Comparison of ENCODE assay signal across 10 mouse cellular contexts in genomic region chr12:105002340-105003132, GRCm38 (mm10). TPM values are rescaled to one million over a fixed set of nuclear protein-coding genes. Genes with fewer than 3 reads are reported as not detected.
DNase-seq lines count a peak whose midpoint lies in the region; ATAC-seq and TF ChIP-seq lines count a peak whose summit lies in the region.
"Had no signal": no experiment of that assay in that cellular context is flagged by ENCODE, and none has a peak within 500 bp of the region (broad histone marks: within the 10 kb centered on the region; RNA-seq: fewer than 3 reads in every experiment).

No protein-coding gene starts in this region.

- H3K4me2 ChIP-seq in hindbrain, embryonic 11.5 days (replicated peaks; ENCODE audit: low read depth, low read length) = no peak overlapping the region
- H3K4me2 ChIP-seq in hindbrain, embryonic 14.5 days (replicated peaks) = no peak overlapping the region
- no peak overlapping the region for H3K4me2 ChIP-seq in hindbrain, postnatal 0 days (ENCODE audit: low read depth, low read length)

- no peak overlapping the region for H3K27ac ChIP-seq in hindbrain, embryonic 11.5 days (ENCODE audit: low read depth, low read length)
- no peak overlapping the region for H3K27ac ChIP-seq in hindbrain, embryonic 14.5 days
- H3K27ac ChIP-seq in hindbrain, postnatal 0 days = no peak overlapping the region

- H3K9me3 ChIP-seq in hindbrain, embryonic 11.5 days (ENCODE audit: control insufficient read depth, low read length) = no peaks in the 10 kb centered on the region
- no peaks in the 10 kb centered on the region for H3K9me3 ChIP-seq in hindbrain, embryonic 14.5 days (ENCODE audit: control insufficient read depth, low read length)
- H3K9me3 ChIP-seq in hindbrain, postnatal 0 days (ENCODE audit: low read length) = no peaks in the 10 kb centered on the region

- peak; percentile 64; the same call in 1 of the 2 replicates for ATAC-seq in hindbrain, embryonic 11.5 days (ENCODE audit: low FRiP score)
- ATAC-seq in hindbrain, embryonic 14.5 days (ENCODE audit: low FRiP score) = no peak; the same call in 1 of the 2 replicates
- ATAC-seq in hindbrain, postnatal 0 days = no peak
- no peak for ATAC-seq in CD4-positive, CD25-positive, alpha-beta regulatory T cell, adult 4 months

- 0 out of 2 replicates have a peak, but pooled peaks cover 3% of the 10 kb centered on the region for H3K27me3 ChIP-seq in hindbrain, embryonic 11.5 days (ENCODE audit: control insufficient read depth, insufficient read depth, low read length)
- peaks cover 5% of the 10 kb centered on the region for H3K27me3 ChIP-seq in hindbrain, embryonic 14.5 days (ENCODE audit: control insufficient read depth, insufficient read depth, low read length)
- 0 out of 2 replicates have a peak, but pooled peaks cover 4% of the 10 kb centered on the region for H3K27me3 ChIP-seq in hindbrain, postnatal 0 days (ENCODE audit: insufficient read depth, low read length)

- H3K4me3 ChIP-seq in hindbrain, embryonic 11.5 days (ENCODE audit: low read depth, low read length) = no peak overlapping the region
- H3K4me3 ChIP-seq in hindbrain, embryonic 14.5 days (replicated peaks; ENCODE audit: low read length) = no peak overlapping the region
- no peak overlapping the region for H3K4me3 ChIP-seq in hindbrain, postnatal 0 days (ENCODE audit: low read length)

- H3K4me1 ChIP-seq in hindbrain, embryonic 11.5 days (replicated peaks; ENCODE audit: control insufficient read depth, insufficient read depth, low read length) = peaks cover 2% of the 10 kb centered on the region; the same call in 1 of the 2 replicates
- H3K4me1 ChIP-seq in hindbrain, embryonic 14.5 days (replicated peaks; ENCODE audit: control insufficient read depth, insufficient read depth, low read length) = no peaks in the 10 kb centered on the region
- no peaks in the 10 kb centered on the region for H3K4me1 ChIP-seq in hindbrain, postnatal 0 days (ENCODE audit: insufficient read depth, low read length)

- peak; percentile 42 for TF ChIP-seq CTCF in hindbrain, postnatal 0 days (IDR thresholded peaks at IDR 0.05; ENCODE audit: low read depth)

- no peaks in the 10 kb centered on the region for H3K36me3 ChIP-seq in hindbrain, embryonic 11.5 days (ENCODE audit: control insufficient read depth, insufficient read depth, low read length)
- H3K36me3 ChIP-seq in hindbrain, embryonic 14.5 days (replicated peaks; ENCODE audit: control insufficient read depth, insufficient read depth) = no peaks in the 10 kb centered on the region
- no peaks in the 10 kb centered on the region for H3K36me3 ChIP-seq in hindbrain, postnatal 0 days (ENCODE audit: insufficient read depth, low read length)

- DNase-seq in hindbrain, embryonic 11.5 days (ENCODE audit: low spot score) = peak; percentile 45
- DNase-seq in hindbrain, embryonic 14.5 days (ENCODE audit: low spot score) = no peak
- DNase-seq in thymus, postnatal 0 days (ENCODE audit: low spot score) = peak; percentile 37
- no peak for DNase-seq in thymus, postnatal 25 days
- no peak for DNase-seq in hindbrain, postnatal 0 days (ENCODE audit: low spot score)
- peak; percentile 57 for DNase-seq in retina, embryonic 14.5 days (ENCODE audit: low spot score)
- no peak for DNase-seq in urinary bladder, adult 2 months (ENCODE audit: low spot score)
- DNase-seq: cerebellum, adult 18-20 months; right cerebral cortex, postnatal 14 days had no signal

- H3K9ac ChIP-seq in hindbrain, embryonic 11.5 days (ENCODE audit: low read depth, low read length) = no peak overlapping the region
- H3K9ac ChIP-seq in hindbrain, embryonic 14.5 days = no peak overlapping the region
- no peak overlapping the region for H3K9ac ChIP-seq in hindbrain, postnatal 0 days (replicated peaks; ENCODE audit: low read length)

- 70% methylated on average over 10 of the region's 10 CpGs for WGBS in hindbrain, embryonic 11.5 days
- 69% methylated on average over 10 of the region's 10 CpGs for WGBS in hindbrain, embryonic 14.5 days
- 68% methylated on average over 10 of the region's 10 CpGs for WGBS in hindbrain, postnatal 0 days

RNA-seq across cellular contexts. Expression of gene Syne3, which starts 7.1 kb away (rescaled TPM):
- polyA plus RNA-seq in hindbrain, embryonic 11.5 days (2014; fragmentation: Nextera tagmentation; extraction: Ambion mirVana) = 0.11 and 0.13 TPM in 2 replicates
- polyA plus RNA-seq in hindbrain, embryonic 14.5 days (2014; fragmentation: Nextera tagmentation; extraction: Ambion mirVana) = 0.35 TPM in 2 replicates
- 6.2 and 7.8 TPM in 2 replicates for polyA plus RNA-seq in thymus, postnatal 0 days (2015; fragmentation: Nextera tagmentation; extraction: Ambion mirVana)
- 1.4 TPM in 2 replicates for total RNA-seq in hindbrain, postnatal 0 days (2014; rRNA removed)
- polyA plus RNA-seq in hindbrain, postnatal 0 days (2015; fragmentation: Nextera tagmentation; extraction: Ambion mirVana) = 0.66 and 0.98 TPM in 2 replicates
- 1 to 10 TPM; 1.6 to 5.5 TPM for polyA plus RNA-seq in CD4-positive, CD25-positive, alpha-beta regulatory T cell, adult 4 months (2017; shearing (Covaris generic))
- polyA plus RNA-seq in urinary bladder, adult 2 months (2012; rRNA removed) = 3.0 and 5.3 TPM in 2 replicates

RNA-seq across cellular contexts. Expression of gene Glrx5, which starts 30.0 kb away (rescaled TPM):
- 179 and 198 TPM in 2 replicates for polyA plus RNA-seq in hindbrain, embryonic 11.5 days (2014; fragmentation: Nextera tagmentation; extraction: Ambion mirVana)
- 183 and 189 TPM in 2 replicates for polyA plus RNA-seq in hindbrain, embryonic 14.5 days (2014; fragmentation: Nextera tagmentation; extraction: Ambion mirVana)
- polyA plus RNA-seq in thymus, postnatal 0 days (2015; fragmentation: Nextera tagmentation; extraction: Ambion mirVana) = 153 and 160 TPM in 2 replicates
- total RNA-seq in hindbrain, postnatal 0 days (2014; rRNA removed) = 28.6 and 43.1 TPM in 2 replicates
- polyA plus RNA-seq in hindbrain, postnatal 0 days (2015; fragmentation: Nextera tagmentation; extraction: Ambion mirVana) = 195 and 199 TPM in 2 replicates
- polyA plus RNA-seq in CD4-positive, CD25-positive, alpha-beta regulatory T cell, adult 4 months (2017; shearing (Covaris generic)) = 1 to 10 TPM; 3.3 to 8.5 TPM
- polyA plus RNA-seq in urinary bladder, adult 2 months (2012; rRNA removed) = 47.7 and 53.9 TPM in 2 replicates

Comparison
In these comparisons a context has a peak if more than half of its experiments do, and no peak if none do; other contexts are left out.
1. DNase-seq: peak in hindbrain, embryonic 11.5 days (single experiment), thymus, postnatal 0 days (single experiment) and retina, embryonic 14.5 days (single experiment); none in hindbrain, embryonic 14.5 days (single experiment), thymus, postnatal 25 days (single experiment), hindbrain, postnatal 0 days (single experiment) and urinary bladder, adult 2 months (single experiment).